7 mouse cellular contexts compared by ENCODE assay signal in genomic region chr12:104824244-104824906, GRCm38 (mm10). TPM values are rescaled to one million over a fixed set of nuclear protein-coding genes. Genes with fewer than 3 reads are reported as not detected.
DNase-seq lines count a peak whose midpoint lies in the region; ATAC-seq and TF ChIP-seq lines count a peak whose summit lies in the region.

No protein-coding gene starts in this region.

- no peak overlapping the region for H3K9ac ChIP-seq in heart, postnatal 0 days (replicated peaks; ENCODE audit: low read depth, low read length)
- peak overlapping the region; percentile 25 for H3K9ac ChIP-seq in liver, embryonic 11.5 days (ENCODE audit: low read depth, low read length)

- H3K9me3 ChIP-seq in heart, postnatal 0 days (replicated peaks; ENCODE audit: control insufficient read depth, low read length) = no peaks in the 10 kb centered on the region
- H3K9me3 ChIP-seq in liver, embryonic 11.5 days (ENCODE audit: control insufficient read depth, low read length) = no peaks in the 10 kb centered on the region

- H3K27me3 ChIP-seq in heart, postnatal 0 days (ENCODE audit: control insufficient read depth, insufficient read depth, low read length) = no peaks in the 10 kb centered on the region
- no peaks in the 10 kb centered on the region for H3K27me3 ChIP-seq in liver, embryonic 11.5 days (replicated peaks; ENCODE audit: control insufficient read depth, insufficient read depth, low read length)

- peak; percentile 40; the same call in 1 of the 2 replicates for TF ChIP-seq EP300 in heart, postnatal 0 days (IDR thresholded peaks at IDR 0.05; ENCODE audit: low read depth)

- H3K27ac ChIP-seq in heart, postnatal 0 days (ENCODE audit: low read depth) = peak overlapping the region; percentile 22
- peak overlapping the region; percentile 87 for H3K27ac ChIP-seq in liver, embryonic 11.5 days (ENCODE audit: low read depth, low read length)

- WGBS in heart, postnatal 0 days = 44% methylated on average over 12 of the region's 12 CpGs
- WGBS in liver, embryonic 11.5 days = 66% methylated on average over 12 of the region's 12 CpGs

- H3K36me3 ChIP-seq in heart, postnatal 0 days (replicated peaks; ENCODE audit: control insufficient read depth, insufficient read depth, low read length) = no peaks in the 10 kb centered on the region
- H3K36me3 ChIP-seq in liver, embryonic 11.5 days (ENCODE audit: control insufficient read depth, insufficient read depth, low read length) = no peaks in the 10 kb centered on the region

- TF ChIP-seq CTCF in heart, postnatal 0 days (IDR thresholded peaks at IDR 0.05; ENCODE audit: low read depth) = no peak

- peak; percentile 89 for ATAC-seq in heart, postnatal 0 days (ENCODE audit: insufficient read depth, low read depth)
- peak; percentile 98 for ATAC-seq in liver, embryonic 11.5 days (replicated peaks; ENCODE audit: low FRiP score)

- DNase-seq in right cerebral cortex, postnatal 14 days = peak; percentile 40
- no peak for DNase-seq in right cerebral cortex, adult 18-20 months
- DNase-seq in fibroblast of lung, adult 2 months (ENCODE audit: low read depth) = peak; percentile 39
- peak; percentile 87 for DNase-seq in heart, postnatal 0 days (ENCODE audit: low spot score)
- DNase-seq in liver, embryonic 11.5 days (ENCODE audit: low spot score) = peak; percentile 46
- peak; percentile 78 for DNase-seq in ovary, postnatal 14 days (ENCODE audit: low spot score)
- no peak for DNase-seq in frontal cortex, postnatal 10 days (ENCODE audit: low spot score in 2 of 2)

- H3K4me2 ChIP-seq in heart, postnatal 0 days (ENCODE audit: low read depth, low read length) = no peak overlapping the region
- H3K4me2 ChIP-seq in liver, embryonic 11.5 days = peak overlapping the region; percentile 42

- no peak overlapping the region for H3K4me3 ChIP-seq in heart, postnatal 0 days (ENCODE audit: low read depth, low read length)
- no peak overlapping the region for H3K4me3 ChIP-seq in liver, embryonic 11.5 days (ENCODE audit: low read depth, low read length)

- peaks cover 28% of the 10 kb centered on the region for H3K4me1 ChIP-seq in heart, postnatal 0 days (ENCODE audit: control insufficient read depth, insufficient read depth)
- peaks cover 15% of the 10 kb centered on the region for H3K4me1 ChIP-seq in liver, embryonic 11.5 days (replicated peaks; ENCODE audit: control insufficient read depth, insufficient read depth, low read length)

RNA-seq across cellular contexts. Expression of gene Clmn, which starts 40.5 kb away (rescaled TPM):
- 0.31 and 0.70 TPM in 2 replicates for total RNA-seq in heart, postnatal 0 days (2014; rRNA removed; ENCODE audit: low replicate concordance)
- polyA plus RNA-seq in heart, postnatal 0 days (2015; fragmentation: Nextera tagmentation; extraction: Ambion mirVana) = 0.22 and 0.31 TPM in 2 replicates
- polyA plus RNA-seq in liver, embryonic 11.5 days (2014; fragmentation: Nextera tagmentation; extraction: Ambion mirVana) = 1.5 and 2.1 TPM in 2 replicates

Comparison
In these comparisons a context has a peak if more than half of its experiments do, and no peak if none do; other contexts are left out.
1. DNase-seq: peak in right cerebral cortex, postnatal 14 days (single experiment), fibroblast of lung, adult 2 months (single experiment), heart, postnatal 0 days (single experiment), liver, embryonic 11.5 days (single experiment) and ovary, postnatal 14 days (single experiment); none in right cerebral cortex, adult 18-20 months (single experiment) and frontal cortex, postnatal 10 days (0 of 2).